Mouse (Mus musculus): ENCODE data around the gene Scmh1. TPM values are rescaled to one million over a fixed set of nuclear protein-coding genes. Genes with fewer than 3 reads are reported as not detected.

Scmh1 gene
- polyA plus RNA-seq, 1 experiment: 36.9 TPM

- 81% methylated on average over 11 of the region's 11 CpGs for WGBS
- no peak for DNase-seq
- no peaks in the 10 kb centered on the region for H3K4me1 ChIP-seq (ENCODE audit: control insufficient read depth, insufficient read depth, low read length)
- TF ChIP-seq POLR2A (IDR thresholded peaks at IDR 0.05; ENCODE audit: borderline replicate concordance, extremely low read depth, low read depth, low read length): no peak
- no peak for TF ChIP-seq CTCF (IDR thresholded peaks at IDR 0.05; ENCODE audit: insufficient read depth, low read length)
- H3K4me3 ChIP-seq (replicated peaks; ENCODE audit: extremely low read depth, low read depth, low read length): no peak overlapping the region
Measured at GRCm38 (mm10) chr4:120432599-120433373, 27.7 kb downstream of the Scmh1 start.

DNA sequence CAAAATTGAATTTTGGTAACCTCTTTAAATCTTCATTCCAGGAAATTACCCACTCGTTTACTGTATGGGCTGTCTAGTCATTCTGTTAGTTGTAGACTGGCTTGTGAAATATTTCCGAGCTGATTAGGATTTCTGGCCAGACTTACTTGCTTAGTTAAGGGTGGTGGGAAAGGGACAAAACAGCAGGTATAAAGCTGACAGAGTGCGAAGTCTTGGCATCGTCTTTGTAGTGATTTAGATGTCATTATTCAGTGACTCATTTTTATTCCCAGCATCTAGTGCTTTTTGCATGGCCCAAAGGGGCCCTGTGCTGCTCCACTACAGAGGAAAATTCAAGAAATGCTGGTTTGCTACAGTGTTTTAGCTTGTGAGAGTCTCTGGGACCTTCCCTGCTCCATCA is 56.7 kb downstream of the Scmh1 start:
- TF ChIP-seq CTCF (IDR thresholded peaks at IDR 0.05; ENCODE audit: insufficient read depth, low read length) (no peak), POLR2A (IDR thresholded peaks at IDR 0.05; ENCODE audit: borderline replicate concordance, extremely low read depth, low read depth, low read length) (no peak)
- Histone ChIP-seq H3K4me3 (replicated peaks; ENCODE audit: extremely low read depth, low read depth, low read length) (no peak overlapping the region), H3K4me1 (ENCODE audit: control insufficient read depth, insufficient read depth, low read length) (no peaks in the 10 kb centered on the region)
- WGBS: 76% methylated on average over 4 of the region's 4 CpGs
- DNase-seq: no peak

- Histone ChIP-seq H3K4me3 (replicated peaks; ENCODE audit: extremely low read depth, low read depth, low read length) (no peak overlapping the region), H3K4me1 (ENCODE audit: control insufficient read depth, insufficient read depth, low read length) (no peaks in the 10 kb centered on the region)
- no peak for DNase-seq
- WGBS: 80% methylated on average over 2 of the region's 2 CpGs
- no peak for TF ChIP-seq POLR2A (IDR thresholded peaks at IDR 0.05; ENCODE audit: borderline replicate concordance, extremely low read depth, low read depth, low read length)
- no peak for TF ChIP-seq CTCF (IDR thresholded peaks at IDR 0.05; ENCODE audit: insufficient read depth, low read length)
Measured at GRCm38 (mm10) chr4:120472946-120473345, 67.9 kb downstream of the Scmh1 start.

DNA sequence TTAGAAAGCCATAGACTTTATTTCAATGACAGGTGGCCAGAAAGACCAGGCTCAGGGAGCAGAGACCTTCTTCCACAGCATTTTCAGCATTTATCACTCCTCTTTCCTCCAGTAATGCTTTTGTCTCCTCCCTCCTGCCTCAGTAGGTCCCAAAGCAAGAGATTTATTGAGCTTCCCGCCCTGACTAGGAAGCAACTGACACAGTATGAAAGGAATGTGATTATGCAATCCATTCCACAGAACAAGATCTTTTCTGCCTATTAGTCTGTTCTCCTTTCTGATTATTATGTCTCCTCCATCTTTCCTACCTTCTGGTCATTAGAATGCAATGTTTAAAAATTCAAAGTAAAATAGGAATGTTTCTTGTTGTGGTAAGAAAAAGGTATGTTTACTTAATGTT is 82.6 kb downstream of the Scmh1 start:
- TF ChIP-seq CTCF (IDR thresholded peaks at IDR 0.05; ENCODE audit: insufficient read depth, low read length) (no peak), POLR2A (IDR thresholded peaks at IDR 0.05; ENCODE audit: borderline replicate concordance, extremely low read depth, low read depth, low read length) (no peak)
- Histone ChIP-seq H3K4me3 (replicated peaks; ENCODE audit: extremely low read depth, low read depth, low read length) (no peak overlapping the region), H3K4me1 (ENCODE audit: control insufficient read depth, insufficient read depth, low read length) (no peaks in the 10 kb centered on the region; the same call in 1 of the 2 replicates)
- WGBS: 45% methylated on average over 1 of the region's 1 CpGs
- peak; percentile 6 for DNase-seq

GRCm38 (mm10) chr4:120506955-120507354 is 101.9 kb downstream of the Scmh1 start:
- 90% methylated on average over 1 of the region's 1 CpGs for WGBS

GRCm38 (mm10) chr4:120511203-120511602 is 106.1 kb downstream of the Scmh1 start:
- WGBS: 96% methylated on average over 4 of the region's 4 CpGs
- no peak for TF ChIP-seq CTCF (IDR thresholded peaks at IDR 0.05; ENCODE audit: insufficient read depth, low read length)
- TF ChIP-seq POLR2A (IDR thresholded peaks at IDR 0.05; ENCODE audit: borderline replicate concordance, extremely low read depth, low read depth, low read length): no peak
- Histone ChIP-seq H3K4me1 (ENCODE audit: control insufficient read depth, insufficient read depth, low read length) (no peaks in the 10 kb centered on the region), H3K4me3 (replicated peaks; ENCODE audit: extremely low read depth, low read depth, low read length) (no peak overlapping the region)
- no peak for DNase-seq

More at GRCm38 (mm10) chr4:120506955-120507354, 101.9 kb downstream of the Scmh1 start:
- Histone ChIP-seq H3K4me3 (replicated peaks; ENCODE audit: extremely low read depth, low read depth, low read length) (no peak overlapping the region), H3K4me1 (ENCODE audit: control insufficient read depth, insufficient read depth, low read length) (no peaks in the 10 kb centered on the region)
- no peak for DNase-seq
- no peak for TF ChIP-seq CTCF (IDR thresholded peaks at IDR 0.05; ENCODE audit: insufficient read depth, low read length)
- TF ChIP-seq POLR2A (IDR thresholded peaks at IDR 0.05; ENCODE audit: borderline replicate concordance, extremely low read depth, low read depth, low read length): no peak

- Histone ChIP-seq H3K4me3 (replicated peaks; ENCODE audit: extremely low read depth, low read depth, low read length) (no peak overlapping the region), H3K4me1 (ENCODE audit: control insufficient read depth, insufficient read depth, low read length) (no peaks in the 10 kb centered on the region)
- 97% methylated on average over 2 of the region's 2 CpGs for WGBS
- no peak for DNase-seq
- TF ChIP-seq CTCF (IDR thresholded peaks at IDR 0.05; ENCODE audit: insufficient read depth, low read length) (no peak), POLR2A (IDR thresholded peaks at IDR 0.05; ENCODE audit: borderline replicate concordance, extremely low read depth, low read depth, low read length) (no peak)
Measured at GRCm38 (mm10) chr4:120514366-120514765, 109.3 kb downstream of the Scmh1 start.

DNA sequence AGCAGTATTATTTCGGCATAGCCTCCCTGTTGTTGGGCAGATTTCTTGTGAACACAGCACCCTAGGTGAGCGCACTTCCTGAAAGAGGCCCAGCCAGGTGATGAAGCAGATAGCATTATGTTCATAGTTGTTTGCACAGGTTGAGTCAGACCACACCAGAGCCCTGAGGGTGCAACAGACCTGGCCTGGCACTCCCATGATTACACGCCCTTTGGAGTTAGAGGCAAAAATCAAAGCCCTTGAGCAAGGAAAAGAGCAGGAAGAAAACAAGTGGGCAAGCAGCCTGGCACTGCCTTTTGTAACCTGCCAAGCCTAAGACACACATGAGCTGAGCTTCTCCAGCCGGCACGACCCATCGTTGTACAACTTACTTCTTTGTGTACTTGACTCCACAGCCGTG is 111.4 kb downstream of the Scmh1 start:
- 73% methylated on average over 7 of the region's 7 CpGs for whole genome bisulfite sequencing
- DNase-seq: peak; percentile 29
- TF ChIP-seq CTCF (IDR thresholded peaks at IDR 0.05; ENCODE audit: insufficient read depth, low read length): no peak
- TF ChIP-seq POLR2A (IDR thresholded peaks at IDR 0.05; ENCODE audit: borderline replicate concordance, extremely low read depth, low read depth, low read length): no peak
- Histone ChIP-seq H3K4me1 (ENCODE audit: control insufficient read depth, insufficient read depth, low read length) (no peaks in the 10 kb centered on the region), H3K4me3 (replicated peaks; ENCODE audit: extremely low read depth, low read depth, low read length) (no peak overlapping the region)

DNA sequence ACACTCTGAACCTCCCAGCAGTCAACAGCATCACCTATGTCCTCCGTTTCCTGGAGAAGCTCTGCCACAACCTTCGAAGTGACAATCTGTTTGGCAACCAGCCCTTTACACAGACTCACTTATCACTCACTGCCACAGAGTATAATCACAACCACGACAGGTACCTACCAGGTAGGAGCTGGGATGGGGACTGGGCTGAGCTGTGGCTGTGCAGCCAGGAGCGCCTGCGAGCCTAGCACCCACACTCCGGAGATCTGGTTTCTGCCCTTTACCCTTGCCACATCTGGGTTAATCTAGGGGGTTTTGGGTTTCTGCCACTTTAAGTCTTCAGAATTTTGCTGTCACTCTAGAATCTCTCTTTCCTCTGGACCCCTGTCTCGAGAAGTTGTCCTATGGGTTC is 111.8 kb downstream of the Scmh1 start:
- no peak for DNase-seq
- WGBS: 80% methylated on average over 7 of the region's 7 CpGs
- TF ChIP-seq CTCF (IDR thresholded peaks at IDR 0.05; ENCODE audit: insufficient read depth, low read length) (no peak), POLR2A (IDR thresholded peaks at IDR 0.05; ENCODE audit: borderline replicate concordance, extremely low read depth, low read depth, low read length) (no peak)
- H3K4me1 ChIP-seq (ENCODE audit: control insufficient read depth, insufficient read depth, low read length): no peaks in the 10 kb centered on the region
- no peak overlapping the region for H3K4me3 ChIP-seq (replicated peaks; ENCODE audit: extremely low read depth, low read depth, low read length)

DNA sequence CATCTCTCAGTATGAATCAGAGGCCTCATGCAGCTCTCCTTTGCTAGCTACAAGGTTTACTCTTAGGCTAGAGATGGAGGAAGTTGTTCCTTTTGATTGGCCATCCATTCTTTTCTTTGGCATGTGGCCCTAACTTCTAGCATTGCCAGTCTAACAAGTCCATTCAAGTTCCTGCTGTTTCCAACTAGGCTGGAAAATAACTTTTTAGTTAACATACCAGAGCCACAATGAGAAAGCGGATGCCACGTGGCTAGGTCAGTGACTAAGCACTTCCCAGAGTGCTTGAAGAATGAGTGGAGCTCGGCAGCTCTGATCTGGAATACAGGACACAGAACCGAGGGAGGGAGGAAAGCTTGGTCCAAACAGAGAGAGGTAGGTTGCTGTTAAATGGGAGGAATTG is 112.3 kb downstream of the Scmh1 start:
- 65% methylated on average over 4 of the region's 4 CpGs for WGBS
- TF ChIP-seq POLR2A (IDR thresholded peaks at IDR 0.05; ENCODE audit: borderline replicate concordance, extremely low read depth, low read depth, low read length) (no peak), CTCF (IDR thresholded peaks at IDR 0.05; ENCODE audit: insufficient read depth, low read length) (no peak)
- DNase-seq: peak; percentile 44
- Histone ChIP-seq H3K4me1 (ENCODE audit: control insufficient read depth, insufficient read depth, low read length) (no peaks in the 10 kb centered on the region), H3K4me3 (replicated peaks; ENCODE audit: extremely low read depth, low read depth, low read length) (no peak overlapping the region)
